Mouse (Mus musculus): ENCODE measurements around the gene Ncf1.

The Ncf1 gene

GRCm38 (mm10) chr5:134209931-134210554 is 19.4 kb downstream of the Ncf1 start:
- DNase-seq (ENCODE audit: low spot score), result peak; percentile 82

GRCm38 (mm10) chr5:134206721-134207120 is 22.7 kb downstream of the Ncf1 start:
- no peak for DNase-seq (ENCODE audit: low spot score)

- no peak for DNase-seq (ENCODE audit: low spot score)
Measured at GRCm38 (mm10) chr5:134193664-134194063, 35.8 kb downstream of the Ncf1 start.

DNA sequence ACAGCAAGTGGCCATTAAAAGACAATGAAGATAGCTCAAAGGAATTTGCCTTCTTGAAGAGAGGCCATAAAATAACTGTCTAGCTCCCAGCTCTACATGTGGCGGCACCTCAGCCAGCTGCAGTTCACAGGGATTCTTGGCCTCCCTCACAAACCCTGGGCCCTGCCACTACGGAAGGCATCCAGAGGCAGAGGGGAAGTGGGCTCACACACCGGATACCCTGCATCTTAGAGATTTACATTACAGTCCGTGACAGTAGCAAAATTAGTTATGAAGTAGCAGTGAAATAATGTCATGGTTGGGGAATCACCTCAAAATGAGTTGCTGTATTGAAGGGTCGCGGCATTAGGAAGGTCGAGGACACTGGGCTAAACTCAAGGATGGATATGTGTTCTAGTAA is 40.9 kb downstream of the Ncf1 start:
- DNase-seq (ENCODE audit: low spot score), result no peak

GRCm38 (mm10) chr5:134186961-134187731 is 42.3 kb downstream of the Ncf1 start:
- peak; percentile 29 for DNase-seq (ENCODE audit: low spot score)

GRCm38 (mm10) chr5:134186059-134186458 is 43.4 kb downstream of the Ncf1 start:
- DNase-seq (ENCODE audit: low spot score), result no peak

DNA sequence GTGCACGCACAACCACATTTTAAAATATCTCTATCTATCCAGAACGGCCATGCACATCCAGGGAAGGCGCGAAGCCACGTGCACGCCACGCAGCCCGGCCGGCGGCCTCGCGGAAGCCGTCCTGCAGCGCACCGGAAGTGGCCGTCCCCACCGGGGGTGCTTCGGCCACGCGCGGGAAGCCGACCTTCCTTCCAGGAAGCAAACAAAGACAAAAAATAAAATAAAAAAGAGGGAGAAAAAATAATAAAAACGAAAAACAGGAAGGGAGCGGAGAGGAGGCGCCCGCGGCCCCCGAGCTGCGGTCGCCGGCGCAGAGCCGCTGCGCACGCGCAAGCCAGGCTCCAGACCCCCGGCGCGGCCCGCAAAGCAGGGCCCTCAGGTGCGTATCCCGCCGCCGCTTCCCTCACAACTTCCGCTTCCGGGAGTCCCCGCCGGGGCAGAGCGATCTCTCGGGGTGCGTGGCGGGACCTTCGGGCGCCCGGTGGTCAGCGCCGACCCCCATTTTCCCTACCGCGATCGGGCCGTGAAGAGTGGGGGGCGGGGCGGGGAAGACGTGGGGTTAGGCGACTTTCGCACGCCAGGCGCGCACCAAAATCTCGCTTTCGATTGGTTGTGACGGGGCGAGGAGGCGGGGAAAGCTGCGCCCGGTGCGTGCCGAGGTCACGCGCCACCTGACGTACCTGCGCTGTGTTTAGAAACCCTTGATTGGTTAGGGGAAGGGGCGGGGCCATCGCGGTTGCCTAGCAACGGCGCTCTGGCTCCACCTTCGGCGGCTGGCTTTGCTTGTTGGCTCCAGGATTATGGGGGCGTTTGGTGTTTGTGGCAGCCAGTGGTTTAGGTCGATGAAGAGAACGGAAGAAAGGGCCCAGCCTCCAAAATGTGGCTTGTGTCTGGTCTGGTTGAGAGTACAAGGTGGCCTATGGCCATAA is 45.3 kb downstream of the Ncf1 start, which contains the start of gene Gtf2ird2:
Gene Gtf2ird2, plus strand, starts transcription at position 140 of the 929 bp plus-strand sequence.
- DNase-seq (ENCODE audit: low spot score), result peak; percentile 99

DNA sequence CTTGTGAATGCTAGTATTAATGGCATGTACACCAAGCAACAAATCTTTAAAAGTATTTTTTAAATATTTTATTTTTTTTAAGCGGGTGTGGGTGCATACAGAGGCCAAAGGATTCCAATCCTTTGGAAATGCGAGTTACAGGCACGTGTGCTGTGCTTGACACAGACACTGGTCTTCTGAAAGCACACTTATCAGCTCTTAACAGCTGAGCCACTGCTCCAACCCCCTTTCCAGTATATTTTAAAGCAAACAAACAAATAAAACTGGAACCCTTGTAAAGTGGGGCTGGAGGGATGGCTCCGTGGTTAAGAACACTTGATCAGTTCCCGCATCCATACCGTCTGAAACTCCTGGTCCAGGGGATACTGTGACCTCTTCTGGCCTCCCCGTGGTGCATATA is 46.3 kb downstream of the Ncf1 start:
- DNase-seq (ENCODE audit: low spot score), result no peak

GRCm38 (mm10) chr5:134182735-134183134 is 46.7 kb downstream of the Ncf1 start:
- DNase-seq (ENCODE audit: low spot score), result no peak

DNA sequence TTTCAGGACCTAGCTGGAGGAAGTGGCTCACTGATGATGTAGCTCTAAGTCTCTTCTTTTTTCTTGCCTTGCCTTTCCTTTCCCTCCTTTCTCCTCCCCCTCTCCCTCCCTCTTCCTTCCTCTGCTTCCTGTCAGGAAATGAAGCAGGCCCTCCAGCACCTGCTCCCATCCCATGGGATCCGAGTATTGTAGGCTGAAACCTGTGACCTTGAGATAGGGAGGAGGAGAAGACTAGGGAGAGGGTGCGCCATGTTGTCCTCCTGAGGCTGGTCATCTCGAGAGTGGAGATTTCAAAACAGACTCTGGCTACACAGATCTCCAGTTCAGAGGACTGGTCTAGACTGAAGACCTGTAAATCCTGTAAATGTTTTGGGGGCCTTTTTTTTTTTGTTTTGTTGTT is 47.3 kb downstream of the Ncf1 start:
- DNase-seq (ENCODE audit: low spot score), result no peak

GRCm38 (mm10) chr5:134179871-134180270 is 49.6 kb downstream of the Ncf1 start:
- peak; percentile 57 for DNase-seq (ENCODE audit: low spot score)

- DNase-seq (ENCODE audit: low spot score), result no peak
Measured at GRCm38 (mm10) chr5:134178536-134178935, 50.9 kb downstream of the Ncf1 start.

- peak; percentile 86 for DNase-seq (ENCODE audit: low spot score)
Measured at GRCm38 (mm10) chr5:134176169-134176881, 53.1 kb downstream of the Ncf1 start, which contains the start of gene Rcc1l. Rcc1l (minus strand) TSS chr5:134176774.

GRCm38 (mm10) chr5:134175696-134176095 is 53.7 kb downstream of the Ncf1 start:
- DNase-seq (ENCODE audit: low spot score), result peak; percentile 62

DNA sequence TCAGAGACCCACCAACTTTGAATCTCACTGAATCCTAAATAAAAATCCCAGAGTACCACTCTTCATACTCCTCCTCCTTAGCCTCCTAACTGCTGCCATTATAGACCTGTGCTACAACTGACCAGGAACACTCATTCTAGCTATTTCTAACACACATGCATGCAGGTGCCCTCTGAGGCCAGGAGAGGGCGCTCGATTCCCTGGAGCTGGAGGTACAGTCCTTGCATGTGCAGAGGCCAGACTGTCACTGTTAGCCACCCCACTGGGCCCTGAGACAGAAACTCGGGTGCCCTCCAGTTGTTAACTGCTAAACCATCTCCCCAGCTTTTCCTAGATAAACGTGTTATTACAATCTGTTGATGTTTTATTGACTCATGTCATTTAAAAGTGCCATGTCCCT is 56.2 kb downstream of the Ncf1 start:
- DNase-seq (ENCODE audit: low spot score), result no peak

- DNase-seq (ENCODE audit: low spot score), result peak; percentile 50
Measured at GRCm38 (mm10) chr5:134170167-134170566, 59.3 kb downstream of the Ncf1 start.

Measured in yolk sac, embryonic 10.5 days (tissue).